Comparison of ENCODE assay signal across 7 mouse cellular contexts in genomic region chr12:78225707-78226518, GRCm38 (mm10). TPM values are rescaled to one million over a fixed set of nuclear protein-coding genes. Genes with fewer than 3 reads are reported as not detected.
DNase-seq lines count a peak whose midpoint lies in the region; ATAC-seq lines count a peak whose summit lies in the region.

Gene Gphn, plus strand, starts transcription at chr12:78226379.

- ATAC-seq in inflammation-experienced regulatory T-cells, adult 6 months = peak; percentile 83

- DNase-seq in adrenal gland, adult (ENCODE audit: inconsistent age in 2 of 2, low spot score in 1 of 2) = peak; percentile 94 to 97
- DNase-seq in embryo, embryonic 10.5 days (ENCODE audit: low spot score) = peak; percentile 88
- peak; percentile 89 for DNase-seq in gastrocnemius, postnatal 14 days
- peak; percentile 93 to 95 for DNase-seq in left cerebral cortex, postnatal 14 days (ENCODE audit: low spot score in 2 of 2)
- DNase-seq in mesoderm, embryonic 11.5 days (ENCODE audit: low read depth, low spot score) = peak; percentile 93
- peak; percentile 89 to 91 for DNase-seq in right cerebral cortex, postnatal 36 days (ENCODE audit: low spot score in 2 of 2)

- intact Hi-C loops in gastrocnemius, postnatal 14 days (cut with DNase I; ENCODE audit: low total_unique reads) = no loop called here
- intact Hi-C loops in left cerebral cortex, postnatal 14 days (cut with DNase I) = loop anchor here (10.0 kb wide), 1 partner anchor 519 kb away; the partner anchor contains the start of gene Mpp5

RNA-seq across cellular contexts. Expression of gene Gphn, which starts in this region (rescaled TPM):
- total RNA-seq in gastrocnemius, postnatal 14 days (2021) = 10 to 100 TPM; 26.2 to 26.5 TPM
- polyA plus RNA-seq in inflammation-experienced regulatory T-cells, adult 6 months (2017; shearing (Covaris generic)) = 10 to 100 TPM; 10.1 to 18.0 (median 11.4) TPM
- total RNA-seq in left cerebral cortex, postnatal 14 days (2021) = 10 to 100 TPM; 68.8 to 71.9 TPM

Comparison
In these comparisons a context has a peak if more than half of its experiments do, and no peak if none do; other contexts are left out.
1. Peak in every context shown above with its lines: DNase-seq and ATAC-seq.